Mouse (Mus musculus) erythroblast, embryonic 14.5 days (primary cell): ENCODE results near the gene Csmd2.

ENCODE experiments used
- GATA1 ChIP-seq: IDR thresholded peaks from 2 replicates; pipeline ENCODE4 v1.6.1; 2012; ENCODE audit warnings: low read length, inconsistent platforms, mixed read lengths
- TAL1 ChIP-seq: IDR thresholded peaks from 3 replicates; pipeline ENCODE4 v1.6.1; 2012; ENCODE audit warnings: low read length, inconsistent platforms, mixed read lengths

DNA sequence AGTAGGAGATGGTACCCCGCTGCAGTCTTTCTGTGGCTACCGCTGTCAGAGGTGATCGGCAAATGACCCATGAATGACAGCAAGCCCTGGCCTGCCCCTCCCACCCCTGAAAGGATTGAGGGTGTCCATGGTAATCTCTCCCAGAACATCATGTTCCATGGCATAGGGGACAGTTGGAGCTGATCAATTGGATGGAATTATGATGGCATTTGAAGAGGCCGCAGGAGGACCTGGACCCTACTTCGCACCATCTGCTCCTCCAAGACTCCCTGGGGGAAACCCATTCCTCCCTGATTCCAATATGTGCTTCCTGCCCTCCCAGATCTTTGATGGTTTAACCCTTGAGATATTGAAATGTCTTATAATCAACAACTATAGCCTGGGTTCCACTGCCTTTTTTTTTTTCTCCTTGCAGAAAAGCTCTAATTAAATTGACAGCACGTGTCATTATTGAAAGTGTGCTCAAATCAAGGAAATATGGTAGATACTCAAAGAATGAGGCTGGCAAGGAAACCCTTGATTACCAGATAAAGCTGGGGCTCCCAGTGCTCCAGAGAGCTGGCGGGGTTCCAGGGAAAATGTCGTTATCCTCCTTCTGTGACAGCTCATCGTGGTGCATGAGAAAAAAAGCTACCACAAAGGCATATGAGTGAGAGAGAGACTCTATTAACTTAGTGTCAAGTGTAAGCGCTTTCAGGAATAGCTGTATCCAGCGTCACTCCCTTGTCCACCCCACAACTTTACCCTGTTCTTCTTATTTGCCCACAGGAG is 145.4 kb downstream of the Csmd2 start:
- TF ChIP-seq GATA1 = no peak
- no peak for TF ChIP-seq TAL1
